Mouse (Mus musculus) embryonic fibroblast, embryonic 13.5 days (primary cell): Measurements from ENCODE around the gene Cdh18. TPM values are rescaled to one million over a fixed set of nuclear protein-coding genes. Genes with fewer than 3 reads are reported as not detected.
"Not testable (repeated sequence)": the region's sequence is repeated elsewhere in the genome, so short reads cannot be mapped to it uniquely, and the experiment has no call there.

Experiments used
- H3K27ac ChIP-seq: 2 replicates; pipeline ENCODE4 v1.5.1; 2012; ENCODE audit warnings: low read length, control low read depth, inconsistent platforms; ENCODE audit not compliant: insufficient read depth
- H3K4me1 ChIP-seq: 2 replicates; pipeline ENCODE4 v1.6.1; 2011; ENCODE audit warnings: low read length; ENCODE audit not compliant: control insufficient read depth, insufficient read depth
- H3K4me3 ChIP-seq: 2 replicates; pipeline ENCODE4 v1.5.1; 2011; ENCODE audit warnings: mild to moderate bottlenecking, control low read depth, low read length; ENCODE audit not compliant: insufficient read depth
- CTCF ChIP-seq: IDR thresholded peaks from 2 replicates; pipeline ENCODE4 v1.5.1; 2011; ENCODE audit warnings: mild to moderate bottlenecking, control low read depth, low read length, moderate library complexity, borderline replicate concordance; ENCODE audit not compliant: insufficient read depth
- POLR2A ChIP-seq: IDR thresholded peaks from 2 replicates; pipeline ENCODE4 v1.6.1; 2011; ENCODE audit warnings: low read depth, mild to moderate bottlenecking, control low read depth, low read length, moderate library complexity
- polyA plus RNA-seq: library from polyadenylated mRNA; stranded (reverse); fragments of >200 nt; gene quantifications from 2 replicates; pipeline ENCODE4 v1.2.4, GENCODE M21; 2011; ENCODE audit warnings: low read depth; ENCODE audit not compliant: missing spikeins, insufficient read length

The Cdh18 gene
- polyA plus RNA-seq, 1 experiment = 4.1 TPM

GRCm38 (mm10) chr15:22736165-22736564 lies 187.3 kb downstream of the Cdh18 start:
- no peak for TF ChIP-seq POLR2A
- no peak for TF ChIP-seq CTCF

GRCm38 (mm10) chr15:22761257-22761656 lies 212.4 kb downstream of the Cdh18 start:
- H3K27ac ChIP-seq, H3K4me3 ChIP-seq, H3K4me1 ChIP-seq: not testable (repeated sequence)

More at GRCm38 (mm10) chr15:22736165-22736564, 187.3 kb downstream of the Cdh18 start:
- Histone ChIP-seq H3K27ac (peak overlapping the region; percentile 58; the same call in 1 of the 2 replicates), H3K4me1 (no peaks in the 10 kb centered on the region), H3K4me3 (no peak overlapping the region)

GRCm38 (mm10) chr15:22766591-22766990 lies 217.8 kb downstream of the Cdh18 start:
- not testable (repeated sequence) for H3K4me3 ChIP-seq, H3K4me1 ChIP-seq, H3K27ac ChIP-seq

- Histone ChIP-seq H3K27ac (no peak overlapping the region), H3K4me1 (no peaks in the 10 kb centered on the region), H3K4me3 (no peak overlapping the region)
- TF ChIP-seq CTCF (no peak), POLR2A (no peak)
Observed at GRCm38 (mm10) chr15:22776346-22776745, 227.5 kb downstream of the Cdh18 start.

GRCm38 (mm10) chr15:22789696-22790095 lies 240.9 kb downstream of the Cdh18 start:
- TF ChIP-seq POLR2A = no peak
- TF ChIP-seq CTCF = no peak
- H3K4me1 ChIP-seq = no peaks in the 10 kb centered on the region
- H3K4me3 ChIP-seq = no peak overlapping the region
- H3K27ac ChIP-seq = no peak overlapping the region

- H3K4me1 ChIP-seq = no peaks in the 10 kb centered on the region
- TF ChIP-seq CTCF (no peak), POLR2A (no peak)
- no peak overlapping the region for H3K27ac ChIP-seq
- H3K4me3 ChIP-seq = no peak overlapping the region
Observed at GRCm38 (mm10) chr15:22791791-22792190, 243.0 kb downstream of the Cdh18 start.

GRCm38 (mm10) chr15:22833127-22833526 lies 284.3 kb downstream of the Cdh18 start:
- Histone ChIP-seq H3K4me3 (no peak overlapping the region), H3K27ac (no peak overlapping the region), H3K4me1 (no peaks in the 10 kb centered on the region)
- no peak for TF ChIP-seq CTCF
- TF ChIP-seq POLR2A = no peak

- TF ChIP-seq CTCF (no peak), POLR2A (no peak)
- no peak overlapping the region for H3K27ac ChIP-seq
- H3K4me3 ChIP-seq = no peak overlapping the region
- no peaks in the 10 kb centered on the region for H3K4me1 ChIP-seq
Observed at GRCm38 (mm10) chr15:22837173-22837572, 288.4 kb downstream of the Cdh18 start.

GRCm38 (mm10) chr15:22857704-22858103 lies 308.9 kb downstream of the Cdh18 start:
- no peak overlapping the region for H3K27ac ChIP-seq
- TF ChIP-seq CTCF (no peak), POLR2A (no peak)
- H3K4me3 ChIP-seq = no peak overlapping the region

GRCm38 (mm10) chr15:22870679-22871078 lies 321.9 kb downstream of the Cdh18 start:
- Histone ChIP-seq H3K4me3 (no peak overlapping the region), H3K4me1 (no peaks in the 10 kb centered on the region), H3K27ac (no peak overlapping the region)
- TF ChIP-seq CTCF (no peak), POLR2A (no peak)

More at GRCm38 (mm10) chr15:22857704-22858103, 308.9 kb downstream of the Cdh18 start:
- no peaks in the 10 kb centered on the region for H3K4me1 ChIP-seq

- H3K4me1 ChIP-seq = no peaks in the 10 kb centered on the region
- no peak overlapping the region for H3K4me3 ChIP-seq
- TF ChIP-seq CTCF = no peak
- TF ChIP-seq POLR2A = no peak
- H3K27ac ChIP-seq = no peak overlapping the region
Observed at GRCm38 (mm10) chr15:22897724-22898123, 348.9 kb downstream of the Cdh18 start.
